In genomic region chr8:70272949-70273348, GRCm38 (mm10) we compare ENCODE assay signal across 9 mouse cellular contexts. TPM values are rescaled to one million over a fixed set of nuclear protein-coding genes. Genes with fewer than 3 reads are reported as not detected.
DNase-seq lines count a peak whose midpoint lies in the region; ATAC-seq and TF ChIP-seq lines count a peak whose summit lies in the region.
"Had no signal": no experiment of that assay in that cellular context is flagged by ENCODE, and none has a peak within 500 bp of the region (broad histone marks: within the 10 kb centered on the region; RNA-seq: fewer than 3 reads in every experiment).

No protein-coding gene starts in this region.

- WGBS in lung, adult 2 months, result 23% methylated on average over 3 of the region's 3 CpGs
- WGBS in hindbrain, postnatal 0 days, result 60% methylated on average over 3 of the region's 3 CpGs

- H3K4me1 ChIP-seq in lung, adult 2 months (ENCODE audit: control insufficient read depth, insufficient read depth, low read length), result peaks cover 14% of the 10 kb centered on the region
- no peaks in the 10 kb centered on the region for H3K4me1 ChIP-seq in hindbrain, postnatal 0 days (ENCODE audit: insufficient read depth, low read length)

- H3K9me3 ChIP-seq in hindbrain, postnatal 0 days (ENCODE audit: low read length), result no peaks in the 10 kb centered on the region
- H3K9me3 ChIP-seq: midbrain, embryonic 10.5 days had no signal

- no peaks in the 10 kb centered on the region for H3K27me3 ChIP-seq in hindbrain, postnatal 0 days (ENCODE audit: insufficient read depth, low read length)

- no peak for TF ChIP-seq CTCF in lung, adult 2 months (IDR thresholded peaks at IDR 0.05; ENCODE audit: insufficient read depth, low read length)
- no peak for TF ChIP-seq CTCF in hindbrain, postnatal 0 days (IDR thresholded peaks at IDR 0.05; ENCODE audit: low read depth)

- H3K9ac ChIP-seq in hindbrain, postnatal 0 days (replicated peaks; ENCODE audit: low read length), result no peak overlapping the region

- peak; percentile 40 to 62 for DNase-seq in lung, adult 18-20 months
- DNase-seq in lung, adult 2 months, result no peak
- DNase-seq in kidney, postnatal 14 days, result peak; percentile 45
- no peak for DNase-seq in retina, embryonic 14.5 days (ENCODE audit: low spot score)
- no peak for DNase-seq in right cerebral cortex, adult 2 months (ENCODE audit: low spot score in 2 of 2)
- DNase-seq in hindbrain, postnatal 0 days (ENCODE audit: low spot score), result no peak

- no peak overlapping the region for H3K27ac ChIP-seq in hindbrain, postnatal 0 days
- H3K27ac ChIP-seq: midbrain, embryonic 10.5 days had no signal

- peak; percentile 59 for ATAC-seq in granulocyte monocyte progenitor cell, adult 5-6 weeks (replicated peaks; ENCODE audit: poor library complexity, severe bottlenecking)
- ATAC-seq in megakaryocyte-erythroid progenitor cell, adult 5-6 weeks (replicated peaks; ENCODE audit: low FRiP score, low TSS enrichment, poor library complexity, severe bottlenecking), result 0 out of 2 replicates have a peak, but pooled peaks have one; percentile 17
- ATAC-seq in hindbrain, postnatal 0 days, result no peak

- no peak for TF ChIP-seq POLR2A in lung, adult 2 months (IDR thresholded peaks at IDR 0.05; ENCODE audit: borderline replicate concordance, extremely low read depth, low read depth, low read length)

- H3K4me3 ChIP-seq in lung, adult 2 months (replicated peaks; ENCODE audit: extremely low read depth, low read depth, low read length), result no peak overlapping the region
- no peak overlapping the region for H3K4me3 ChIP-seq in hindbrain, postnatal 0 days (ENCODE audit: low read length)
- H3K4me3 ChIP-seq: midbrain, embryonic 10.5 days had no signal

- H3K4me2 ChIP-seq in hindbrain, postnatal 0 days (ENCODE audit: low read depth, low read length), result no peak overlapping the region

- no peaks in the 10 kb centered on the region for H3K36me3 ChIP-seq in hindbrain, postnatal 0 days (ENCODE audit: insufficient read depth, low read length)
- H3K36me3 ChIP-seq: midbrain, embryonic 10.5 days had no signal

RNA-seq across cellular contexts. Expression of gene Homer3, which starts 9.7 kb away (rescaled TPM):
- polyA plus RNA-seq in lung, adult 2 months (2012; rRNA removed), result 75.0 and 111 TPM in 2 replicates
- 5.4 and 12.3 TPM in 2 replicates for total RNA-seq in granulocyte monocyte progenitor cell, adult 5-6 weeks (2014; fragmentation: Nextera tagmentation)
- total RNA-seq in granulocyte monocyte progenitor cell, adult 5-6 weeks (2017), result 6.5 and 12.3 TPM in 2 replicates
- total RNA-seq in megakaryocyte-erythroid progenitor cell, adult 5-6 weeks (2014; fragmentation: Nextera tagmentation), result 5.5 and 9.6 TPM in 2 replicates
- total RNA-seq in megakaryocyte-erythroid progenitor cell, adult 5-6 weeks (2017), result 0.56 and 8.0 TPM in 2 replicates
- 40.3 and 42.3 TPM in 2 replicates for total RNA-seq in hindbrain, postnatal 0 days (2014; rRNA removed)
- 20.4 and 21.2 TPM in 2 replicates for polyA plus RNA-seq in hindbrain, postnatal 0 days (2015; fragmentation: Nextera tagmentation; extraction: Ambion mirVana)

RNA-seq across cellular contexts. Expression of gene Ddx49, which starts 29.3 kb away (rescaled TPM):
- polyA plus RNA-seq in lung, adult 2 months (2012; rRNA removed), result 37.2 and 43.0 TPM in 2 replicates
- 45.9 and 66.8 TPM in 2 replicates for total RNA-seq in granulocyte monocyte progenitor cell, adult 5-6 weeks (2014; fragmentation: Nextera tagmentation)
- 139 and 177 TPM in 2 replicates for total RNA-seq in granulocyte monocyte progenitor cell, adult 5-6 weeks (2017)
- total RNA-seq in megakaryocyte-erythroid progenitor cell, adult 5-6 weeks (2014; fragmentation: Nextera tagmentation), result 50.3 and 54.2 TPM in 2 replicates
- 116 and 154 TPM in 2 replicates for total RNA-seq in megakaryocyte-erythroid progenitor cell, adult 5-6 weeks (2017)
- total RNA-seq in hindbrain, postnatal 0 days (2014; rRNA removed), result 36.4 and 53.8 TPM in 2 replicates
- 40.4 and 47.5 TPM in 2 replicates for polyA plus RNA-seq in hindbrain, postnatal 0 days (2015; fragmentation: Nextera tagmentation; extraction: Ambion mirVana)

RNA-seq across cellular contexts. Expression of gene Cope, which starts 29.4 kb away (rescaled TPM):
- 308 and 342 TPM in 2 replicates for polyA plus RNA-seq in lung, adult 2 months (2012; rRNA removed)
- 209 and 240 TPM in 2 replicates for total RNA-seq in granulocyte monocyte progenitor cell, adult 5-6 weeks (2014; fragmentation: Nextera tagmentation)
- 132 and 155 TPM in 2 replicates for total RNA-seq in granulocyte monocyte progenitor cell, adult 5-6 weeks (2017)
- 127 and 153 TPM in 2 replicates for total RNA-seq in megakaryocyte-erythroid progenitor cell, adult 5-6 weeks (2014; fragmentation: Nextera tagmentation)
- total RNA-seq in megakaryocyte-erythroid progenitor cell, adult 5-6 weeks (2017), result 56.3 and 64.1 TPM in 2 replicates
- 126 and 159 TPM in 2 replicates for total RNA-seq in hindbrain, postnatal 0 days (2014; rRNA removed)
- polyA plus RNA-seq in hindbrain, postnatal 0 days (2015; fragmentation: Nextera tagmentation; extraction: Ambion mirVana), result 286 and 291 TPM in 2 replicates

RNA-seq across cellular contexts. Expression of gene Armc6, which starts 38.7 kb away (rescaled TPM):
- polyA plus RNA-seq in lung, adult 2 months (2012; rRNA removed), result 14.5 and 15.1 TPM in 2 replicates
- 4.9 and 6.9 TPM in 2 replicates for total RNA-seq in granulocyte monocyte progenitor cell, adult 5-6 weeks (2014; fragmentation: Nextera tagmentation)
- 8.0 and 9.4 TPM in 2 replicates for total RNA-seq in granulocyte monocyte progenitor cell, adult 5-6 weeks (2017)
- total RNA-seq in megakaryocyte-erythroid progenitor cell, adult 5-6 weeks (2014; fragmentation: Nextera tagmentation), result 20.1 and 29.8 TPM in 2 replicates
- total RNA-seq in megakaryocyte-erythroid progenitor cell, adult 5-6 weeks (2017), result 4.4 and 8.7 TPM in 2 replicates
- 108 TPM in 2 replicates for total RNA-seq in hindbrain, postnatal 0 days (2014; rRNA removed)
- 96.4 and 102 TPM in 2 replicates for polyA plus RNA-seq in hindbrain, postnatal 0 days (2015; fragmentation: Nextera tagmentation; extraction: Ambion mirVana)

RNA-seq across cellular contexts. Expression of gene Sugp2, which starts 38.9 kb away (rescaled TPM):
- 26.6 and 31.0 TPM in 2 replicates for polyA plus RNA-seq in lung, adult 2 months (2012; rRNA removed)
- 62.5 and 68.0 TPM in 2 replicates for total RNA-seq in granulocyte monocyte progenitor cell, adult 5-6 weeks (2014; fragmentation: Nextera tagmentation)
- 26.0 and 56.4 TPM in 2 replicates for total RNA-seq in granulocyte monocyte progenitor cell, adult 5-6 weeks (2017)
- 95.2 and 99.2 TPM in 2 replicates for total RNA-seq in megakaryocyte-erythroid progenitor cell, adult 5-6 weeks (2014; fragmentation: Nextera tagmentation)
- 32.2 and 67.3 TPM in 2 replicates for total RNA-seq in megakaryocyte-erythroid progenitor cell, adult 5-6 weeks (2017)
- 123 and 128 TPM in 2 replicates for total RNA-seq in hindbrain, postnatal 0 days (2014; rRNA removed)
- polyA plus RNA-seq in hindbrain, postnatal 0 days (2015; fragmentation: Nextera tagmentation; extraction: Ambion mirVana), result 56.7 and 61.4 TPM in 2 replicates

Comparison
In these comparisons a context has a peak if more than half of its experiments do, and no peak if none do; other contexts are left out.
1. DNase-seq: peak in lung, adult 18-20 months (2 of 2) and kidney, postnatal 14 days (single experiment); none in lung, adult 2 months (single experiment), retina, embryonic 14.5 days (single experiment), right cerebral cortex, adult 2 months (0 of 2) and hindbrain, postnatal 0 days (single experiment).